Mouse (Mus musculus) adrenal gland, postnatal 36 days (tissue): ENCODE data around the gene C1s1. TPM values are rescaled to one million over a fixed set of nuclear protein-coding genes. Genes with fewer than 3 reads are reported as not detected.
A peak's percentile ranks its signal among the peaks of the same experiment; 100 is the strongest.
"Not testable (repeated sequence)": the region's sequence is repeated elsewhere in the genome, so short reads cannot be mapped to it uniquely, and the experiment has no call there.

Experiments
- DNase-seq, 2 experiments: peaks; one replicate each; pipeline ENCODE4 v3.0.0; 2021; ENCODE audit warnings: mixed read lengths in 1 of 2
- total RNA-seq, 2 experiments: library from RNA; stranded (reverse); gene quantifications; 2 replicates each; pipeline ENCODE4 v1.2.3; 2021

The C1s1 gene
- total RNA-seq, 2 experiments from 2014 or later, result 46.2 to 61.5 TPM

- DNase-seq, result peak; percentile 65 to 70
Measured at GRCm38 (mm10) chr6:124512355-124512836, 29.8 kb downstream of the C1s1 start, which contains the start of gene C1ra. C1ra (plus strand) TSS chr6:124512405.

GRCm38 (mm10) chr6:124511936-124512335 is 30.2 kb downstream of the C1s1 start:
- DNase-seq, result no peak

- not testable (repeated sequence) for DNase-seq
Measured at GRCm38 (mm10) chr6:124509192-124509591, 33.0 kb downstream of the C1s1 start.

- DNase-seq, result no peak
Measured at GRCm38 (mm10) chr6:124508292-124508691, 33.9 kb downstream of the C1s1 start.

GRCm38 (mm10) chr6:124506991-124507390 is 35.2 kb downstream of the C1s1 start:
- DNase-seq, result no peak

GRCm38 (mm10) chr6:124505028-124505427 is 37.1 kb downstream of the C1s1 start:
- no peak for DNase-seq

GRCm38 (mm10) chr6:124502021-124502420 is 40.1 kb downstream of the C1s1 start:
- peak; percentile 50 to 53 for DNase-seq

- no peak for DNase-seq
Measured at GRCm38 (mm10) chr6:124501473-124501872, 40.7 kb downstream of the C1s1 start.

- no peak for DNase-seq
Measured at GRCm38 (mm10) chr6:124499914-124500566, 42.1 kb downstream of the C1s1 start.

GRCm38 (mm10) chr6:124496054-124496453 is 46.1 kb downstream of the C1s1 start:
- DNase-seq, result no peak

- peak; percentile 26 to 47 for DNase-seq
Measured at GRCm38 (mm10) chr6:124493886-124494285, 48.3 kb downstream of the C1s1 start.

- peak; percentile 84 to 88 for DNase-seq
Measured at GRCm38 (mm10) chr6:124492842-124493561, 49.2 kb downstream of the C1s1 start, which contains the start of gene C1rl. C1rl (plus strand) TSS chr6:124493113.

- DNase-seq, result no peak
Measured at GRCm38 (mm10) chr6:124491427-124491826, 50.7 kb downstream of the C1s1 start.

GRCm38 (mm10) chr6:124488952-124489351 is 53.2 kb downstream of the C1s1 start:
- DNase-seq, result no peak

GRCm38 (mm10) chr6:124487509-124487908 is 54.6 kb downstream of the C1s1 start:
- DNase-seq, result no peak

GRCm38 (mm10) chr6:124485414-124486144 is 56.6 kb downstream of the C1s1 start:
- no peak for DNase-seq

- peak; percentile 64 to 66 for DNase-seq
Measured at GRCm38 (mm10) chr6:124484851-124485250, 57.3 kb downstream of the C1s1 start.

GRCm38 (mm10) chr6:124483831-124484230 is 58.3 kb downstream of the C1s1 start:
- DNase-seq, result not testable (repeated sequence)

GRCm38 (mm10) chr6:124481571-124481970 is 60.6 kb downstream of the C1s1 start:
- peak; percentile 63 to 75 for DNase-seq
